Mouse (Mus musculus) left cerebral cortex, adult 2 months (tissue): ENCODE data around the gene Elavl4. TPM values are rescaled to one million over a fixed set of nuclear protein-coding genes. Genes with fewer than 3 reads are reported as not detected.

Experiments used
- DNase-seq, 2 experiments: peaks; one replicate each; pipeline ENCODE4 v3.0.0; 2021 to 2022; ENCODE audit warnings: low spot score in 2 of 2, mixed read lengths in 1 of 2; ENCODE audit errors: extremely low spot score in 1 of 2
- H3K27ac ChIP-seq: fragments of 200-600 bp; 2 replicates; pipeline ENCODE4 v1.8.1; 2022
- H3K4me3 ChIP-seq: fragments of 200-600 bp; 2 replicates; pipeline ENCODE4 v1.8.1; 2022
- CTCF ChIP-seq: fragments of 200-600 bp; IDR thresholded peaks from 2 replicates; pipeline ENCODE4 v1.8.1; 2022; ENCODE audit warnings: antibody characterized with exemption, mild to moderate bottlenecking, moderate library complexity
- intact Hi-C: fragments of 180-260 bp; cut with DNase I; formaldehyde crosslinking; loops from one replicate; pipeline ENCODE4 v1.15.1; 2025
- total RNA-seq, 2 experiments: library from RNA; stranded (reverse); gene quantifications; 2 replicates each; pipeline ENCODE4 v1.2.3; 2021

Elavl4 gene
- total RNA-seq, 2 experiments from 2014 or later = 95.9 to 117 TPM

DNA sequence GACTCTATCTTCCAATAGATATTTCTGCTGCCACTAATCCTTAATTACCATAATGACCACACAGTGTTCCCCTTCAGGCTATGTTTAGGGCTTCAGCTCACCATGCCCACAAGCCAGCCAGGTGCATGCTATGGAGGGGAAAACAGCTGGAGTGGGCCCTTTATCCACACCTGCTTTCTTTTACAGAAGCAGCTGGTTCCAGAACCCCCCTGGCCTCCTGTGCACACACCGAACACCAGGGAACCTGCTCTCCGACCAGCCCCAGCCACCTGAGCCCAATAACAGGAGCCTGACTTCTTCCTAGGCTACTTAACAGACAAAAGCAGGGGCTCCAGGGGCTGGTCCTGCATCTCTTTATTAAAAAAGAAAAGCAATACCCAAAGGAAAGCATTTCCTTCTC lies 195.8 kb downstream of the Elavl4 start:
- Histone ChIP-seq H3K4me3 (no peak overlapping the region), H3K27ac (no peak overlapping the region)
- intact Hi-C loops = no loop called here
- no peak for DNase-seq
- no peak for TF ChIP-seq CTCF

Other genes starting within 250 kb of the Elavl4 start
- 10 to 100 TPM; 18.6 to 23.6 TPM for gene Agbl4, start 45.8 kb upstream of the Elavl4 start, total RNA-seq